Mouse (Mus musculus) induced T-regulatory cell, adult 2 months (primary cell): ENCODE data around the gene Gabarap.
"Not testable (repeated sequence)": the region's sequence is repeated elsewhere in the genome, so short reads cannot be mapped to it uniquely, and the experiment has no call there.

Source experiments
- DNase-seq: peaks from one replicate; pipeline ENCODE4 v3.0.0-alpha.2; 2012; ENCODE audit warnings: low read depth

Gene Gabarap

DNA sequence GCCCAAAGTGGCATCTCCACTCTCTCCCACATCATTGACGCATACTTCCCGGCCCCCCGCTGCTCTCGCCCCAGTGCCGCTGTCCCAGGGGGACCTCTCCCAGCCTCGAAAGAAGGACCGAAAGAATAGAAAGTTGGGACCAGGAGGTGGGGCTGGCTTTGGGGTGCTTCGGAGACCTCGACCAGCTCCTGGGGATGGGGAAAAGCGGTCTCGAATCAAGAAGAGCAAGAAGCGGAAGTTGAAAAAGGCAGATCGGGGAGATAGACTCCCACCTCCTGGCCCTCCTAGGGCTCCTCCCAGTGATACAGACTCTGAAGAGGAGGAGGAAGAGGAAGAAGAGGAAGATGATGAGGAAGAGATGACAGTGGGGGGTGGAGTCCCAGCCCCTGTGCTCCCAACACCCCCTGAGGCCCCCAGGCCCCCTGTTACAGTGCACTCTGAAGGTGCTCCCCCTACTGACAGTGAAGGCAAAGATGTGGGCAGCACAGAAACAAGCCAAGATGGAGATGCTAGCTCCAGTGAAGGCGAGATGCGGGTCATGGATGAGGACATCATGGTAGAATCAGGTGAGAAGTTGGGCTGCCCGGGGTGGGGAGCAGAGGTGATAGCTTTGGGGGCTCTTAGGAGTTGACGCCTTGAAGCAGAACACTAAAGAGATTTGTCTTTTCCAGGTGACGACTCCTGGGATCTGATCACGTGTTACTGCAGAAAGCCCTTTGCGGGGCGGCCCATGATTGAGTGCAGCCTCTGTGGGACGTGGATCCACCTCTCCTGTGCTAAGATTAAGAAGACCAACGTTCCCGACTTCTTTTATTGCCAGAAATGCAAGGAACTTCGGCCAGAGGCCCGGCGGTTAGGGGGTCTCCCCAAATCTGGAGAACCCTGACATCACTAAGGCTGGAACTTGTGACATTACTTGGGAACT is 7.9 kb downstream of the Gabarap start:
- DNase-seq, result peak; percentile 49

GRCm38 (mm10) chr11:69999666-70000065 is 8.7 kb downstream of the Gabarap start:
- peak; percentile 77 for DNase-seq

DNA sequence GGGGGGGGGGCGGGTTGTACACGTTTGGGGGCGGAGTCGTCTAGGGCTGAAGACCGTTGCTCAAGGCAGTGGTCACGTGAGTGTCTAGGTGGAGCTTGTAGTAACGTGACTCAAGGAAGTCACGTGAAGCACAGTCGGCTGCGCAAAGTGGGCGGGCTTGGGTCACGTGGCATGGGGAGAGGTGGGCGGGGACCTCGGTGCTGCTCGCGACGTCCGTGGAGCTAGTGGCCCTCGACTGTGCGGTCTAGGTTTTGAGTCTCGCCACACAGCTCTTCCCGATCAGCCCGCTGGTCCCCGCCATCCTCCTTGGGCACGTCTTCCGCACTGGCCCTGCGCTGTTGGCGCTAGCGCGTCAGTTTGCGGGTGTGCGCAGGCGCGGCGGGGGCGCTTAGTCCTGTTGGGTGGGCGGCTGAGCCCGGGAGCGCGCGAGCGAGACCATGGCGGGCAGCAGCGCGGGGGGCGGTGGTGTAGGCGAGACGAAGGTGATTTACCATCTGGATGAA is 9.5 kb downstream of the Gabarap start, which contains the start of gene Dvl2:
Dvl2 (plus strand) TSS at position 200 of the 503 bp plus-strand sequence.
- DNase-seq, result peak; percentile 97

- DNase-seq, result no peak
These were observed 10.2 kb downstream of the Gabarap start for GRCm38 (mm10) chr11:70001159-70001558.

GRCm38 (mm10) chr11:70001865-70002264 is 10.9 kb downstream of the Gabarap start:
- DNase-seq, result peak; percentile 86

GRCm38 (mm10) chr11:70002471-70002870 is 11.5 kb downstream of the Gabarap start:
- DNase-seq, result no peak

DNA sequence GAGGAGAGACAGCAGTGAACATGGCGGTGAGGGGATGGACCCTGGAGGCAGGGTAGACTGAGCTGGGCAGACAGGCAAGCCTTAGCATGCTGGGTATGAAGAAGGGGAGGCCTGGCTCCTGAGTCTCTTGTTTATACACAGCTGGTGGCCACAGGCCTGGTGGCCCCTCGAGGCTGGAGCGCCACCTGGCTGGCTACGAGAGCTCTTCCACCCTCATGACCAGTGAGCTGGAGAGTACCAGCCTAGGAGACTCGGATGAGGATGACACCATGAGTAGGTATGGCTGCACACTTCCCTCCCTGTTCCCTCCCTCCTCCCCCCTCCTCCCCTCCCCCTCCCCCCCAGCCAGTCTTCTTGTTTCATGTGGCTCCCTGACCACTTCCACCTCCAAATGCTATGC is 14.6 kb downstream of the Gabarap start:
- peak; percentile 58 for DNase-seq

DNA sequence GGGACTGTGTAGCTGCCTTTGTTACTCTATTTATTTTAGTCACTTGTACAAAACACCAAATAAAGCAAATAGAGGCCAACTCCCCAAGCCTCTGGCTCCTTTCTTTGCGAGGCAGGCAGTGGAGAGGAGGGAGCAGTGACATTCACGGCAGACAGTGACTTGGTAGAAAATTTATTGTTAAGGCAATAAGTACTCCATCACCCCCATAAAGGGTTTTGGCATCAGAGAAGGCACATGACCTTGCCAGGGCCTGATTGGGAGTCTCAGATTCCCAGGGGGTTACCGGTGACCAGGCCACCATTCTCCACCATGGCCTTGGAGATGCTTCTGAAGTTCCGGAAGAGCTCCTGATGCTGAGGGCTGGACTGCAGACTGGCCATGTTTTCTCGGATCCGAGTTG is 19.1 kb downstream of the Gabarap start:
- DNase-seq, result no peak

DNA sequence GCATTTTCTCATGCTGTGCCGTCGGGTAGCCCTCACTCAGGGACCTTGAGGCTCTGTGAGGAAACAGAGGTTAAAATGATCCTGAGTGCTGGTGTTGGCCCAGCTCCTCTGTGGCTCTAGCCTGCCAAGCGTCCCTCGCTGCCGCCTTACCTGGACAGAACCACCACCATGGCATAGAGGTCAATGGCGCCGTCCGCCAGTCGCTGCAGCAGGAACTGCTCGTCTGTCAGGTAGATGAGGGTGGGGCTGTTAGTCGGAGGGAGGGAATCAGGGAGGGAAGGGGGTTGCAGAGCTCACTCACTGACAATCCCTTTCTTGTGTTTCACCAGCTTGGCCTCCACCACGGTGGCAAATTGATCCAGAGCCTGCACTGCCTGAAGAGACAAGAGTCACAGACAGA is 19.6 kb downstream of the Gabarap start:
- DNase-seq, result no peak

GRCm38 (mm10) chr11:70010961-70011360 is 20.0 kb downstream of the Gabarap start:
- DNase-seq, result no peak

GRCm38 (mm10) chr11:70012931-70013330 is 22.0 kb downstream of the Gabarap start:
- DNase-seq, result no peak

GRCm38 (mm10) chr11:70013408-70013807 is 22.5 kb downstream of the Gabarap start:
- DNase-seq, result no peak

DNA sequence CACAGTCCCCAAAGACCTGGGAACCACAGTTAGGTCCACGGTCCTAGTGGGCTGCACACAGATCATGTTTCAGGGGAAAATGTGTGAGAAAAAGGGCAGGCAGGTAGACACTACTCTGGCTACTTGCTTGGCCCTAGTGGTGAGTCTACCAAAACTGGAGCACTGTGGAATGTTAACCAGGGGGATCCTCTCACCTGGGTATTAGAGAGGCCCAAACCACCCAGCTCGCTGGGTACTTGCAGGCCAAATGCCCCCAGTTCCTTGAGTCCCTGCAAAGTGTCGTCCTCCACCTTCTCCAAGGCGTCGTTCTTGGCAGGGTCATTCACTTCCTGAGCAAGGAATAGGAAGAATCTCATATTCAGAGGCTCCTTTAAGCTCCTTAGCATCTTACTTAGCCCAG is 23.1 kb downstream of the Gabarap start:
- DNase-seq, result no peak

GRCm38 (mm10) chr11:70014880-70015558 is 24.1 kb downstream of the Gabarap start, which contains the start of gene Acadvl:
TSS of gene Acadvl (minus strand) at chr11:70015411.
- peak; percentile 89 for DNase-seq

- DNase-seq, result no peak
These were observed 24.7 kb downstream of the Gabarap start for GRCm38 (mm10) chr11:70015677-70016076.

- DNase-seq, result not testable (repeated sequence)
These were observed 25.2 kb downstream of the Gabarap start for GRCm38 (mm10) chr11:70016177-70016576.

DNA sequence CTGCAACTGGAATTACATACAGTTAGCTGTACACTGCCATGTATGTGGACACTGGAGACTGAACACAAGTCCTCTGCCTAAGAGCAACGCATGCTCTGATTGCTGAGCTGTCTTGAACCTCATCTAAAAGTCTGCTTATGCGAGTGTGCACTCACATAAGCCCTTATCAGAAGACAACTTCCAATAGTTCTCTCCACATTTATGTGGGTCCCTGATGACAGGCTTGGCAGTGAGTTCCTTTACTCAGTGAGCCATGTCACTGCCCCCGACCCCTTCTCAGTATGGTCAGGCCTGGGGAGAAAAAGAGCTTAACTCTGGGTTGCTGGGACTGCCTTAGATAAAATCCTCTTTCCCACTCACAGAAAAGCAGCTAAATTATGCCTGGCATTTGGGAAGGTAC is 25.7 kb downstream of the Gabarap start, which contains the start of gene Dlg4:
Dlg4 (plus strand) TSS at position 274 of the 400 bp plus-strand sequence.
- no peak for DNase-seq

- no peak for DNase-seq
These were observed 26.3 kb downstream of the Gabarap start for GRCm38 (mm10) chr11:70017199-70017767.

DNA sequence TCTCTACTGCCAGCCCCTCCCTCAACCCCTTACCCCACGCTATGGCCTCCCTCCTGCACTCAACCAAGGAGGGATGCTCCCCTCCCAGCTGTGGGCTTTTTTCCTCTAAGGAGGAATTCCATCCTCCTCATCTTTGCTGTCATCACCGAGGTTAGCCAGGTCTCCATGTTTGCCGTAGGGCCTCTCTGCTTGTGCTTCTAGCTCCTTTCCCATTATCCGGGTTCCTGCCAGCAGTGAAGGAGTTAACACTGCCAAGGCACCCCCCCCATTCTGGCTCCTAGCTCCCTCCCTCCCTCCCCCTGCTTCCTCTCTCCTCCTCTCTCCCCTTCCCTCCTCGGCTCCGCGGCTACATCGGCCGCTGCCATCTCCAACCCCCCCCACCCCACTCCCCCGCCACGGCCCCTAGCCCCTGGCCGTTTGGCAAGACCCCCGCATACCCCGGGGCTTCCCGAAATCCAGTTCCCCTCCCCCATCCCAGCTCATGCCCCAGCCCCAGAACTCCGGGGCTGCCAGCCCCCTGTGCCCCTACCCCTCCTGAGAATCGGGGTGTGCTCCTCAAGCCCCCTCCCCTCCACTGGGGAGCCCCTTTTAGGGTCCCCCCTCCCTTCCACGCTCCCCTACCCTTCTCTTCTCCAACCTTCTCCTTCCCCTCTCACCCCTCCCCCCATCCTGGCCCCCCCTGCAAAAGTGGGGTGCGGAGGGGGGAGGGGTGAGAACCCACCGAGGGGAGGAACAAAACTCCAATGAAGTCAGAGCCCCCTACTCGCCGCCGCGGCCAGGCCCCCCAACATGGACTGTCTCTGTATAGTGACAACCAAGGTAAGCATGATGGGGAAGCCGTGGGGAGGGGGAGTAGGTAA is 27.4 kb downstream of the Gabarap start:
- peak; percentile 59 for DNase-seq

GRCm38 (mm10) chr11:70019495-70020021 is 28.6 kb downstream of the Gabarap start:
- DNase-seq, result no peak

DNA sequence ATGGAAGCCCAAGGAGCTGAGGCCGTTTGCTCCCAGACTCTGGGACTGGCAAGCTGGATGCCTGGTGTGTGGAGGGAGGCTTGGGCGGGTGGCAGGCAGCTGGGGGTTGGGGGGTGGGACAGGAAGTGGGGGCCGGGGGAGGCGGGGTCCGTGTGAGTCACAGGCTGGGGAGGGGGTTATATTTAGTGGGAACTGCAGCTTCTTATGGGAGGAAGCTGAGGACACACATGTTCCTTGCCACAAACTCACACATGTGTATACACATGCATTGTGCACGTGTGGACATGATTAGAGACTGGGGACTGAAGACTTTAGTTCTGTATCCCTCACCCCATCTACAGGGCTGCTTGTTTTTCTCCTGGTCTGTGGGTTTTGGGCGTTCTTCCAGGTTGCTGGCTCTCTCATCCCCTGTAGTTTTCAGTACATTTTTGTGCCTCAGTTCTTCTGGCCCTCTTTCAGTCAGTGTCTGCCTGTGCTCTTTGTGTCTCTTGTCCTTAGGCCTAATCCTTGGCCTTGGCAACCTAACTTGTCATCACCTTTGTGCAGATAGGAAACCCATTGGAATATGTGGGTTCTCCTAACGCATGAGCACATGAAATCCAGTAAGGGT is 29.2 kb downstream of the Gabarap start:
- DNase-seq, result peak; percentile 53
